Mouse (Mus musculus): ENCODE measurements around the gene Lipt1.

DNA sequence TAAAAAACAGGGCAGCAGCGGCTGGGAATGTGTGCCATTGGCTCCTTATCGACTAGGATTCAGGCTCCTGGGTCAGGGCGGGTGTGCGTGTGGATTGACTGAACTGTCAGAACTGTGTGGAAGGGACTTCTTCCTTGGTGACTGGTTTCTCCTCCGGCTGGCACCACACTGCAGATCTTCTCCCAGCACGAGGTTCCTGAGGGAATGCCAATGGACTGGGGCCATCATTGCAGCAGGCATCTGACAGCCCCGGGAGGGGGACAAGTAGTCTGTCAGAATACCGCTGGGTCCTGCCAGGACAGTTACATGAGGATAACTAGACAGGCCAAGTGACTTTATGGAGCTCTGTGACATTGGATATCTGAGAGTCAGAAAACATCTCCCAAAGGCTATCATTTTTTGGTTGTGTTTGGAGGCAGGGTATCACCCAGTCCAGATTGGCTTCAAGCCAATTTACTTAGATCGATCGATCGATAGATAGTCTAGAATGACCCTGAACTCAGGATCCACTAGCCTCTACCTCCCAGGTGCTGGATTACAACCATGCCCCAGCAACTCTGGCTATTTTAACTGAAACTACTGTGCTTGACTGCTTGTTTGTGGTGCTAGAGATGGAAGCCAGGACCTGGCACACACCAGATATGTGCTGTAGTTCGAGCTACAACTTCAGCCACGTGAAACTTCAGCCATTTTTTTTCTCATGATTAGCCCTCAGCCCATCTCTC lies 6.4 kb downstream of the Lipt1 start:
- TF ChIP-seq POLR2A (IDR thresholded peaks at IDR 0.05; ENCODE audit: low read depth, low read length) (no peak), CTCF (IDR thresholded peaks at IDR 0.05; ENCODE audit: extremely low read depth, insufficient read depth, insufficient read length, insufficient replicate concordance) (no peak)
